Mouse (Mus musculus) kidney, postnatal 0 days (tissue): ENCODE measurements at regions not wholly inside any gene's neighbourhood (a gene's known extent, or its start where the extent isn't known, plus 50 kb on each side); places are given as distances from the start of the nearest gene placed in this dataset.

Source experiments
- ATAC-seq: fragments of 200-750 bp; cut with Nextera tagmentation; replicated peaks from 2 replicates; pipeline ENCODE4 v1.8.0; 2017; ENCODE audit warnings: low read depth, moderate number of reproducible peaks, moderate TSS enrichment, moderate library complexity; ENCODE audit not compliant: low FRiP score
- DNase-seq: peaks from one replicate; pipeline ENCODE4 v3.0.0-alpha.2; 2016; ENCODE audit warnings: low spot score
- H3K27ac ChIP-seq: fragments of 300-500 bp; sonication (generic); 2 replicates; pipeline ENCODE4 v1.5.1; 2014; ENCODE audit warnings: mild to moderate bottlenecking
- H3K27me3 ChIP-seq: fragments of 300-500 bp; sonication (generic); 2 replicates; pipeline ENCODE4 v1.6.1; 2014; ENCODE audit warnings: low read length, mixed read lengths; ENCODE audit not compliant: insufficient read depth
- H3K36me3 ChIP-seq: fragments of 300-500 bp; sonication (generic); 2 replicates; pipeline ENCODE4 v1.6.1; 2014; ENCODE audit warnings: low read length, mixed read lengths; ENCODE audit not compliant: insufficient read depth
- H3K4me1 ChIP-seq: fragments of 300-500 bp; sonication (generic); replicated peaks from 2 replicates; pipeline ENCODE4 v1.6.1; 2014; ENCODE audit warnings: antibody characterized with exemption, low read length, mixed read lengths; ENCODE audit not compliant: insufficient read depth
- H3K4me2 ChIP-seq: fragments of 300-500 bp; sonication (generic); 2 replicates; pipeline ENCODE4 v1.6.1; 2014; ENCODE audit warnings: mild to moderate bottlenecking, low read length, moderate library complexity, mixed read lengths
- H3K4me3 ChIP-seq: fragments of 300-500 bp; sonication (generic); replicated peaks from 2 replicates; pipeline ENCODE4 v1.5.1; 2014; ENCODE audit warnings: low read depth, low read length
- H3K9ac ChIP-seq: fragments of 300-500 bp; sonication (generic); 2 replicates; pipeline ENCODE4 v1.6.1; 2014; ENCODE audit warnings: low read depth, low read length
- H3K9me3 ChIP-seq: fragments of 300-500 bp; sonication (generic); replicated peaks from 2 replicates; pipeline ENCODE4 v1.6.1; 2016; ENCODE audit warnings: low read length, inconsistent platforms, mixed read lengths
- CTCF ChIP-seq: IDR thresholded peaks from 2 replicates; pipeline ENCODE4 v1.5.1; 2016; ENCODE audit warnings: antibody characterized with exemption, low read depth, mild to moderate bottlenecking, moderate library complexity
- WGBS: fragments of 180-500 bp; shearing (Covaris S2); extraction: QIAGEN DNeasy Blood & Tissue Kit; methylation state at CpG from one replicate; pipeline ENCODE4 v1.1.7; 2014; 5-methylcytosine and 5-hydroxymethylcytosine counted together

GRCm38 (mm10) chr12:39371480-39372245 lies 592.5 kb downstream of the Etv1 start:
- Histone ChIP-seq H3K9me3 (no peaks in the 10 kb centered on the region), H3K4me1 (no peaks in the 10 kb centered on the region), H3K27ac (no peak overlapping the region), H3K4me3 (no peak overlapping the region), H3K36me3 (no peaks in the 10 kb centered on the region), H3K27me3 (no peaks in the 10 kb centered on the region), H3K9ac (no peak overlapping the region), H3K4me2 (no peak overlapping the region)
- ATAC-seq (no peak), DNase-seq (no peak)
- no peak for TF ChIP-seq CTCF

DNA sequence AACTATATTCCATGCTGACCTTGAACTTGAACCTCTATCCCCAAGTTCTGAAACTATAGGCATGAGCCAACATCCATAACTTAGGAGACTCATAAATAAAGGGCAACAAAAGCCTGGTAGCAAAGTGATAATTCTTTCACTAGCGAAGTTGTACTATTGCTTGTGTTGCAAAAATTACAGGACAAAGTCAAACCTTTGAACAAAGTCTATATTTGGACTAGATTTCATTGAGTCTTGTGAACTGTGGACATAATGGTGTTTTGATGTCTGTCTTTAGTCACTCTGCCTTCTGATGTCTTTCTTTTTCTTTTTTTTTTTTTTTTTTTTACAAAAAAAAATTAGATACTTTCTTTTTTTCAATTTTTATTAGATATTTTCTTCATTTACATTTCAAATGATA lies 594.5 kb downstream of the Etv1 start:
- no peaks in the 10 kb centered on the region for H3K36me3 ChIP-seq
- no peaks in the 10 kb centered on the region for H3K4me1 ChIP-seq
- no peak for TF ChIP-seq CTCF
- no peak overlapping the region for H3K4me3 ChIP-seq
- no peak overlapping the region for H3K9ac ChIP-seq
- WGBS = 73% methylated on average over 1 of the region's 1 CpGs
- no peak overlapping the region for H3K27ac ChIP-seq
- H3K27me3 ChIP-seq = no peaks in the 10 kb centered on the region
- H3K9me3 ChIP-seq = no peaks in the 10 kb centered on the region
- no peak overlapping the region for H3K4me2 ChIP-seq
- ATAC-seq (no peak), DNase-seq (no peak)
